Mouse (Mus musculus) hindbrain, embryonic 10.5 days (tissue): ENCODE data around the gene Gpr179. TPM values are rescaled to one million over a fixed set of nuclear protein-coding genes. Genes with fewer than 3 reads are reported as not detected.

Experiments
- DNase-seq: peaks from one replicate; pipeline ENCODE4 v3.0.0-alpha.2; 2017; ENCODE audit warnings: low spot score
- H3K27ac ChIP-seq: fragments of 300-500 bp; sonication (generic); 2 replicates; pipeline ENCODE4 v1.5.1; 2016; ENCODE audit warnings: mild to moderate bottlenecking, moderate library complexity
- H3K27me3 ChIP-seq: fragments of 300-500 bp; sonication (generic); 2 replicates; pipeline ENCODE4 v1.6.1; 2016; ENCODE audit warnings: mild to moderate bottlenecking; ENCODE audit not compliant: poor library complexity, insufficient read depth, severe bottlenecking
- H3K36me3 ChIP-seq: fragments of 300-500 bp; sonication (generic); 2 replicates; pipeline ENCODE4 v1.6.1; 2016; ENCODE audit warnings: mild to moderate bottlenecking, moderate library complexity
- H3K4me1 ChIP-seq: fragments of 300-500 bp; sonication (generic); replicated peaks from 2 replicates; pipeline ENCODE4 v1.6.1; 2016; ENCODE audit warnings: mild to moderate bottlenecking
- H3K4me3 ChIP-seq: fragments of 300-500 bp; sonication (generic); 2 replicates; pipeline ENCODE4 v1.5.1; 2016; ENCODE audit warnings: mild to moderate bottlenecking, moderate library complexity
- H3K9me3 ChIP-seq: fragments of 300-500 bp; sonication (generic); 2 replicates; pipeline ENCODE4 v1.6.1; 2016; ENCODE audit warnings: mild to moderate bottlenecking, moderate library complexity
- WGBS: fragments of 180-500 bp; shearing (Covaris S2); methylation state at CpG from one replicate; pipeline ENCODE4 v1.1.7; 2016; 5-methylcytosine and 5-hydroxymethylcytosine counted together
- polyA plus RNA-seq: library from polyadenylated mRNA; unstranded; fragments of >200 nt; fragmentation: Nextera tagmentation; extraction: Ambion mirVana; gene quantifications from 2 replicates; pipeline ENCODE4 v1.2.1, GENCODE M21; 2016

Gene Gpr179
- polyA plus RNA-seq, 1 experiment from 2014 or later = 0.07 TPM

DNA sequence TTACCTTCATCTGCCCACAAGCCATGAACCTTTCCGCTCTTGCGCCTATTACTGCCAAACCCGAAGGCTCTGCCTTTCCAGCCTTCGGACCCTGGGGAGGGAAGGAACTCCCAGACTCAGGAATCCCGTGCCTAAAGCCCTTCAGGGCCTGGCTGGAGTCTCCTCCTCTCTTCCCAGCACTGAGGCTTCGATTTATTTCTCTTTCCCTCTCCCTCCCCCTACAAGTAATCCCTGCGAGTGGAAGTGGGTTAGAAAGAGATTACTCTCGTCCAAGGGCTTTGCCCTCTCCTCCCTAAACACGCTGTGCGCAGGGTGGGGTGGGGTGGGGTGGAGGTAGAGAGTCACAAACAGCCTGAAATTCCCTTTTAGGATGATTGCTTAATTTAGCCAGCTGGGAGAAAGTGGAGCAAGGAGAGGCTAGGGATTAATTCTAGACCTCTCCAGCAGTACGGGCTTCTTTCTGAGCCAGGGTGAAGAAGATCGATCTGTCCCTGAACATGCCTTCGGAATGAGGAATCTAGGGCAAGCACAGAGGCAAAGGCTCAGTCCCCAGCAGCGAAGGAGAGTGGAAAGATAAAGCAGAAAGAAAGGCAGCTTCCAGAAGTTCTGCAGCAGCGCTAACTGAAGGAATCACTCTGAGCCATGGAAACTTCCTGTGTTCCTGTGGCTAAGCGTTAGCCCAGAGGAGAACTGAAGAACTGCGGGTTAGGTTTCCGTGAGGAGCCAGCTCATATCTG lies 40.8 kb downstream of the Gpr179 start:
- Histone ChIP-seq H3K27me3 (peaks cover 18% of the 10 kb centered on the region; the same call in 1 of the 2 replicates), H3K36me3 (no peaks in the 10 kb centered on the region), H3K4me1 (peaks cover 29% of the 10 kb centered on the region), H3K27ac (peak overlapping the region; percentile 82), H3K9me3 (no peaks in the 10 kb centered on the region), H3K4me3 (peak overlapping the region; percentile 56)
- 4% methylated on average over 18 of the region's 18 CpGs for WGBS
- DNase-seq = peak; percentile 48

DNA sequence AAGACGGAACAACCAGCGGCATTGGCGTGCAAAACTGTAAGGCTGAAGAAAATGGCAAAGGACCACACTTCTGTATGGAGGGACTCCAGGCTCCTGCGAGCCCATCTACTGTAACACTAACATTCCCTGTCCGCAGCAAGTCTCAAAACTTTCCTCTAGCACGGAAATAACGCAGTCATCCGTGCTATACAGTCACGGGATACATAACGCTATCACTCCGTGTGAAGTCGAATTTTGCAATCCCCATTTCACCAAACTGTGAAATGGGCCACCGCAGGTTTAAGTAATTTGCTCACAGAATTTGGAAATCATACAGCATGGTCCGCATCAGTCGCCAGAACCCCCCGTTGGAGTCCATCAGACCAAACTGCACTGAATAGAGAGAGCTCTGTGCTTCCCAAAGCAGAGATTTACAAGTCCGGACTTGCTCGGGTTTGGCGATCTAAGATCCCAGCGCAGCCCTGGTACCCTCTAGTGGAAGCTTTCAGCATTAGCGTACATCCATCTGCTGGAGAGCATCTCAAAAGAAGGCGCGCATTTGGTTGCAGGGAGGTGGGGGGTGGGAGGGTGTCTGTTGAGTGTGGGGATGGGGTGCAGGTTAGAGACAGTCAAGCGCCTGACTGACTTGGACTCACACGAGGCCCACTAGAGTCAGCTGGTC lies 41.8 kb downstream of the Gpr179 start:
- peak overlapping the region; percentile 82 for H3K27ac ChIP-seq

DNA sequence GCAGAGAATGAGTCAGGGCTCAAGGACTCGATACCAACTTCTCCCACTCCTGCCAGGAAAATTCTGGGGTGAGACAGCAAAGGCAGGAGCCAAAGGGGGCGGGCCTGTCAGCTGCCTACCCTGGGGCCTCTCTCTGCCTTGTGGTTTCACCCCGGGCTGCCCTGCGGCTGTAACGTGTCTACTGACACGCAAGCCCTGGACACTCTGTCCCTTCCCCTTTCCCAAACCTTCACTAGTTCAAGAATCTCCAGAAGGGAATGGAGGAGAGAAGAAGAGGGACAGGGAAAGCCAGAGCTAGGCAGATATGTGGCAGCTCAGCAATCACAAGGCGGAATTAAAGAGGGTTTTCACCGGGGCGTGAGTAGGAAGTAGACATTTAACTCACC lies 42.4 kb downstream of the Gpr179 start:
- Histone ChIP-seq H3K9me3 (no peaks in the 10 kb centered on the region), H3K4me3 (peak overlapping the region; percentile 56), H3K36me3 (no peaks in the 10 kb centered on the region), H3K27ac (peak overlapping the region; percentile 82), H3K4me1 (peaks cover 25% of the 10 kb centered on the region), H3K27me3 (peaks cover 18% of the 10 kb centered on the region; the same call in 1 of the 2 replicates)
- WGBS = 4% methylated on average over 9 of the region's 9 CpGs
- peak; percentile 25 for DNase-seq

More for the DNA sequence above, 41.8 kb downstream of the Gpr179 start:
- H3K36me3 ChIP-seq = no peaks in the 10 kb centered on the region
- whole genome bisulfite sequencing = under 1% methylated on average over 25 of the region's 25 CpGs
- H3K9me3 ChIP-seq = no peaks in the 10 kb centered on the region
- H3K27me3 ChIP-seq = peaks cover 18% of the 10 kb centered on the region; the same call in 1 of the 2 replicates
- H3K4me1 ChIP-seq = peaks cover 26% of the 10 kb centered on the region
- DNase-seq = peak; percentile 85
- peak overlapping the region; percentile 56 for H3K4me3 ChIP-seq

DNA sequence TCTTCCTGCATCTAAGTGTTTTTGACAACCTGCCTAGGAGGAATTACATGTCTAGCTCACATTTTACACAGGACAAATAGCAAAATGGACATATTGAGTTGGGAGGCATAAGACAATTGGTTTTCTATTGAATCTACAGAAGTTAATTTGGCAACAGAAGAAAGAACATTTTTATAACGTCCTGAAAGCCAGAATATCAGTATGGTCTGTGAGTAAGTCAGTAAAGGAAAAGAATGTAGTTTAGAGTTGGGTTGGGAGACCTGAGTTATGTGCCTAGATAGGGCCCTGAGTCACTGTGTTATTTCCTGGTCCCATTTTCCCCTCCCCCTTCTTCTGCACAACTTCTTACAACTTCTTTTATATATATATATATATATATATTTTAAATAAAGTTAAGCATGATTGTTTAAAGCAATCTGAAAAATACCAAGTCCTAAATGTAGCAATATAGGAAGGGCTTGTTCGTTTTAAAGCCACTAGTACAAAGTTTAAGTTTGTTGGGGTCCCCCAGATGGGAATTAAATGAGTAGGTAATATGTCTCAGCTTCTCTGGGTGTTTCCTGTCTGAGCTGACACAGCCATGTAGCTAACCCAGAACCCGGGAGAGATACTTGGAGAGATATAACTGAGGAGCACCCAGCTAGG lies 42.9 kb downstream of the Gpr179 start:
- Histone ChIP-seq H3K4me1 (peaks cover 25% of the 10 kb centered on the region), H3K9me3 (no peaks in the 10 kb centered on the region), H3K36me3 (no peaks in the 10 kb centered on the region), H3K4me3 (peak overlapping the region; percentile 56), H3K27ac (0 out of 2 replicates have a peak overlapping the region, but pooled peaks have one; percentile 82), H3K27me3 (peaks cover 18% of the 10 kb centered on the region; the same call in 1 of the 2 replicates)
- no peak for DNase-seq
- WGBS = 51% methylated on average over 3 of the region's 3 CpGs

DNA sequence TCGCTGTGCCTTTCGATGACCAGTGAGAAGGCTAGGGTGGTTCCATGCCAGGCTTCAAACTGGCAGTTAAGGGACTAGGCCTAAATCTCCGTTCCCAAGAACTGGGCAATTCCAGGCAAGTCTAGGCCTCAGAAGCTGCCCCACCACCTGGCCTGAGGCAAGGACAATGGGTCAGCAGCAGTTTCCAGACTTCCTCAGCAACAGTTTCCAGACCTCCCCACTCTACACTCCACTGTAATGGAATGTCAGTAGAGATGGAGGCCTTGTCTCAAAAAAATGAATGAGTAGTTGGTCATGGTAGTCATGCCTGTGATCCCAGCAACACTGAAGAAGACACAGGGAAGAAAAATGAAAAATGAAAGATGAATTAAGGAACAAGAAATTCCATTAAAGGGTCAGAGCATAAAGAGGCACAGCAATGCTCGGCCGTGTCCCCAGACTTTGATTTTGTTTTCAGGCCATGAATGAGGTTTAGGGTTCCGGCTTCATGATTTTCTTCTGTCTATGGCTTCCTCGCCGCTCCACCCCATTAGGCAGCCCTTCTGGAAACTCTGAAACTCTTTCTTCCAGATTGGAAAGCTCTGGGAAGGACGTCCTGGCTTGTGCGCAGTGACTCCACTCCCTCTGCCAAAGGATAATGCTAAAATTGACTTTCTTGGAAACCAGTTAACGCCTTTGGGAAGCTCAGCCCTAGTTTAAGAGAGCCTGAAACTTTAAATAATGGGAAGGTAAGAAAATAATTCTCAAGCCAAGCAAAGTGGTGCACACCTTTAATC lies 44.4 kb downstream of the Gpr179 start:
- Histone ChIP-seq H3K4me3 (no peak overlapping the region), H3K36me3 (no peaks in the 10 kb centered on the region), H3K27ac (no peak overlapping the region), H3K27me3 (peaks cover 18% of the 10 kb centered on the region; the same call in 1 of the 2 replicates), H3K9me3 (no peaks in the 10 kb centered on the region), H3K4me1 (peaks cover 27% of the 10 kb centered on the region)
- no peak for DNase-seq
- 94% methylated on average over 11 of the region's 11 CpGs for WGBS

DNA sequence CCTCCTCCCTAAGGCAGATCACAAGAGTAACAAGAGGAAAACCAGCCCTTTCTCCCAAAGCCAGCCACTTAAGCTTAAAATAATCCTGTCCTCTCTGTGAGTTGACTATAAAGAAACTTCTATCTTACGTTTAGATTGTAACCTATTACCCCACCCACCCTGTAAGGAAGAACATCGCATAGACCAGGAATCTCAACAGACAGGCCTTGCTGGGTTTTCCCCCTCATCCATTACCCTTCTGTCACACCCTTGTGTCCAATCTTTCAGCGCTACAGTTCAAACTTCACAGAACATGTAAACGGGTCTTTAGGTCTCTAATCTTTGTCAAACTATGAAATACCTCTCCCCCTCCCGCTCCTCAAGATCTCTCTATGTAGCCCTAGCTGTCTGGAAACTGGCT lies 47.2 kb downstream of the Gpr179 start:
- Histone ChIP-seq H3K36me3 (no peaks in the 10 kb centered on the region), H3K4me1 (peaks cover 8% of the 10 kb centered on the region), H3K4me3 (no peak overlapping the region), H3K27me3 (peaks cover 5% of the 10 kb centered on the region; the same call in 1 of the 2 replicates), H3K27ac (no peak overlapping the region), H3K9me3 (no peaks in the 10 kb centered on the region)
- 89% methylated on average over 5 of the region's 5 CpGs for WGBS
- no peak for DNase-seq

DNA sequence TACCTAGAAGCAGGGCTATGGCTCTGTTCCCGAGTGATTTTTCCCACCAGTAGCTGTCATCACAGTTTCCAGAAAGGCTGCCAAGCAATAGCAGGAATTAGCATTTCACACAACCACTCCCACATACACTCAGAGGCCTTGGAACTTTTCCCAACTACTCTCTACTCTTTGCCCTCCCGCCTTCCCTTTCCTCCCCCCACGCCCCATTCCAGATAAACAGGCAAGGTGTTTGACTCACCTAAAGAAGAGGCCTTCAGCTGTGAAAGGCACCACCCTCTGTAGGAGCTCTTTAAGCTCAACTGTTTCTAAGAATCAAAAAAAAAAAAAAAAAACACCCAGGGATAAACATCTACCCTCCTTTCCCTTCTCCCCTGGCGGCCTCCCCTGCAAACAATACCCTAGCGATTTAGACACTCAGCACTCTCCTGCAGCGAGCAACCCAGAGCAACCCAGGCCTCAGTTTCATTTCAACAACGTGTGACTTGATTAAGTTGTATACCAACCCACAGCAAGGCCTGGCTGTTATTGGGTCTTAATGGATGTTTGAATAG lies 49.6 kb downstream of the Gpr179 start:
- 0 out of 2 replicates have a peak, but pooled peaks cover 3% of the 10 kb centered on the region for H3K4me1 ChIP-seq
- H3K27ac ChIP-seq = no peak overlapping the region
- H3K4me3 ChIP-seq = no peak overlapping the region
- WGBS = 31% methylated on average over 7 of the region's 7 CpGs
- no peaks in the 10 kb centered on the region for H3K27me3 ChIP-seq
- H3K36me3 ChIP-seq = no peaks in the 10 kb centered on the region
- no peak for DNase-seq
- H3K9me3 ChIP-seq = no peaks in the 10 kb centered on the region

DNA sequence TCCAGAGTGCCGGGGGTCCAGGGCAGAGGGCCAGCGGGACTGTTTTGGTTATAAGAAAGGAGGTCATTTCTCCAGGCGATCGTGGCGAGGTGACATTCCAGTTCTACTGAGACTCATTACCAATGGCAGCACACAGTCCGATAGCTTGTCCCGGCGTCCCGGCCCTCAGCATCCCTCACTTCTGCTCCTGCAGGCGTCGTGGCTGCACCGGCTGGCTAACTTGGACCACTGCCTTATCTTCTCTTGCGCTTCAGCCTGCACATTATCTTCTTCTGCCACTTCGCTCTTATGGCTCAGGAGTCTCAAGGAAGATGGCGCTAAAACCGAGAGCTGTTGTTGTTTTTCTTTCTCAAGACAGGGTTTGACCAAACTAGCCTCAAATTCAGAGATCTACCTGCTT lies 50.5 kb downstream of the Gpr179 start:
- H3K27ac ChIP-seq = no peak overlapping the region
- H3K4me1 ChIP-seq = 0 out of 2 replicates have a peak, but pooled peaks cover 3% of the 10 kb centered on the region
- WGBS = 90% methylated on average over 16 of the region's 16 CpGs
- H3K36me3 ChIP-seq = no peaks in the 10 kb centered on the region
- no peaks in the 10 kb centered on the region for H3K27me3 ChIP-seq
- DNase-seq = no peak
- H3K9me3 ChIP-seq = no peaks in the 10 kb centered on the region
- no peak overlapping the region for H3K4me3 ChIP-seq

DNA sequence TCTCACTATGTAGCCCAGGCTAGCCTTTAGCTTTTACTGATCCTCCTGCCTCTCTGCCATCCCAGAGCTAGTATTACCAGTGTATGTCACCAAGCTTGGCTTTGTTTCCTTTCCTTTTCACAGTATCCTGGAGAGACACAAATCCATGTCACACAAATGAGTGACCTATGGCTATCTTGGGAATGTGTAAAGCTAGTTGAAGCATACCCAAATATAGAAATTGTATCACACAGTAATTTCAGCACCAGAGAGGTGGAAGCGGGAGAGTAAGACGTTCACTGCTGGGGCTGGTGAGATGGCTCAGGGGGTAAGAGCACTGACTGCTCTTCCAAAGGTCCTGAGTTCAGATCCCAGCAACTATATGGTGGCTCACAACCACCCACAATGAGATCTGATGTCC lies 51.9 kb downstream of the Gpr179 start:
- Histone ChIP-seq H3K27me3 (no peaks in the 10 kb centered on the region), H3K27ac (no peak overlapping the region), H3K4me3 (no peak overlapping the region), H3K36me3 (no peaks in the 10 kb centered on the region), H3K4me1 (0 out of 2 replicates have a peak, but pooled peaks cover 3% of the 10 kb centered on the region), H3K9me3 (no peaks in the 10 kb centered on the region)
- WGBS = 91% methylated on average over 2 of the region's 2 CpGs
- no peak for DNase-seq

DNA sequence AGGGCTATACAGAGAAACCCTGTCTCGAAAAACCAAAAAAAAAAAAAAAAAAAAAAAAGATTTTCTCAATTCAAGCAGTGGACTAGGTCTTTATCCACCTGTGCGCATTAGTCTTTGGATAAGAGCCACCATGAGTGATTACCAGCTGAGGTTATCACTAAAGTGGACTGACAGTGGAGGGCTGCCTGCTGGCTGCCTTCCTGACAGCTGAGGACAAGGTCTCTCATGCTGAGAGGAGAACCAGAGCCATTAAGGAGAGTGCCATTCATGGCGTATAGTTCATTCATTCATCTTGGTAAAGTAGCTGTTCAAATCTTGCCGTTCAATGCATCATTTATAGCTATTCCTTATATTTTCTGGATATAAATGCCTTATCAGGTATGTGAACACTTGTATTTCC lies 55.3 kb downstream of the Gpr179 start:
- Histone ChIP-seq H3K4me1 (no peaks in the 10 kb centered on the region), H3K9me3 (no peaks in the 10 kb centered on the region), H3K36me3 (no peaks in the 10 kb centered on the region), H3K4me3 (no peak overlapping the region), H3K27me3 (no peaks in the 10 kb centered on the region), H3K27ac (no peak overlapping the region)
- 95% methylated on average over 3 of the region's 4 CpGs for WGBS
- DNase-seq = no peak

DNA sequence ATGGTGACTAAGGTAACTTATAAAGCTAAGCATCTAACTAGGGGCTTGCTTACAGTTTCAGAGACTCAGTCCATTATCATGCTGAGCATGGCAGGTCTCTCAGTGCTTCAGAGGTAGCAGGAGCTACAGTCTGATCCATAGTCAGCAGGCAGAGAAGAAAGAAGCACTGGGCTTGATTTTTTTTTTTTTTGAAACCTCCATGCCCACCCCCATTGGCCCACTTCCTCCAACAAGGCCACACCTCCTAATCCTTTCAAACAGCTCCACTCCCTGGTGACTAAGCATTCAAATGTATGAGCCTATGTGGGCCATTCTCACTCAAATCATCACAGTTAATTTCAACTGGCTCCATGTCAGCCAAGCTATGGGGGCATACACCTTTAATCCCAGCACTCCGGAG lies 59.1 kb downstream of the Gpr179 start:
- WGBS = 91% methylated on average over 1 of the region's 1 CpGs
- Histone ChIP-seq H3K36me3 (no peaks in the 10 kb centered on the region), H3K27me3 (no peaks in the 10 kb centered on the region), H3K27ac (no peak overlapping the region), H3K9me3 (no peaks in the 10 kb centered on the region), H3K4me3 (no peak overlapping the region), H3K4me1 (peaks cover 13% of the 10 kb centered on the region)
- DNase-seq = no peak
